8 mouse cellular contexts compared by ENCODE assay signal in the genomic region with DNA sequence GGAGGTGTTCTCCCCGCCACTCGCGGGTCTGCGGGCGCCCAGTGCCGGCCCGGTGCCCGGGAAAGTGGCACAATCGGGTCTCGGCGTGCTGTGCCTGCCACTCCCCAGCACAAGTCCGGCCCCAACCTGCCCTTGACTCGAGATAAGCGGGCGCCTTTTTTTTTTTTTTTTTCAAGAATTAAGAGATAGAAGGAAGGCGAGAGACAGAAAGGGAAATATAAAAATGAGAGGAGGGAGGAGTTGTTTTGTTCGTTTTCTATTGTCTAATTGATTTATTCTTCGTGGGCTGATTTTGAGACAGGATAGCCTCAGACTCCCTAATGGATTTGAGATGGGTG. TPM values are rescaled to one million over a fixed set of nuclear protein-coding genes. Genes with fewer than 3 reads are reported as not detected.
DNase-seq lines count a peak whose midpoint lies in the region; ATAC-seq and TF ChIP-seq lines count a peak whose summit lies in the region.

No protein-coding gene starts in this region.

- H3K27me3 ChIP-seq in lung, embryonic 14.5 days (ENCODE audit: insufficient read depth, low read length), result 0 out of 2 replicates have a peak, but pooled peaks cover 4% of the 10 kb centered on the region
- 0 out of 2 replicates have a peak, but pooled peaks cover 3% of the 10 kb centered on the region for H3K27me3 ChIP-seq in embryonic facial prominence, embryonic 15.5 days
- no peaks in the 10 kb centered on the region for H3K27me3 ChIP-seq in intestine, embryonic 16.5 days (replicated peaks; ENCODE audit: control insufficient read depth, insufficient read depth, low read length)
- H3K27me3 ChIP-seq in neural tube, embryonic 13.5 days, result peaks cover 8% of the 10 kb centered on the region; the same call in 1 of the 2 replicates

- no peak for ATAC-seq in lung, embryonic 14.5 days (ENCODE audit: insufficient read depth)
- no peak for ATAC-seq in embryonic facial prominence, embryonic 15.5 days (ENCODE audit: insufficient number of reproducible peaks, low FRiP score, low TSS enrichment, low read depth)
- ATAC-seq in intestine, embryonic 16.5 days, result no peak
- no peak for ATAC-seq in neural tube, embryonic 13.5 days (ENCODE audit: low read depth)
- no peak for ATAC-seq in inflammation-experienced regulatory T-cells, adult 6 months

- H3K4me2 ChIP-seq in lung, embryonic 14.5 days, result peak overlapping the region; percentile 81
- H3K4me2 ChIP-seq in embryonic facial prominence, embryonic 15.5 days (replicated peaks), result peak overlapping the region; percentile 71
- H3K4me2 ChIP-seq in intestine, embryonic 16.5 days (ENCODE audit: low read depth, low read length), result peak overlapping the region; percentile 64
- H3K4me2 ChIP-seq in neural tube, embryonic 13.5 days, result peak overlapping the region; percentile 96

- H3K4me3 ChIP-seq in lung, embryonic 14.5 days (ENCODE audit: low read depth, low read length), result peak overlapping the region; percentile 66
- peak overlapping the region; percentile 58 for H3K4me3 ChIP-seq in embryonic facial prominence, embryonic 15.5 days (replicated peaks)
- H3K4me3 ChIP-seq in intestine, embryonic 16.5 days (ENCODE audit: low read length), result peak overlapping the region; percentile 75
- peak overlapping the region; percentile 93 for H3K4me3 ChIP-seq in neural tube, embryonic 13.5 days

- TF ChIP-seq CTCF in lung, embryonic 14.5 days (IDR thresholded peaks at IDR 0.05; ENCODE audit: low read depth), result no peak

- H3K9me3 ChIP-seq in lung, embryonic 14.5 days (ENCODE audit: low read depth, low read length), result no peaks in the 10 kb centered on the region
- H3K9me3 ChIP-seq in embryonic facial prominence, embryonic 15.5 days (replicated peaks), result no peaks in the 10 kb centered on the region
- H3K9me3 ChIP-seq in intestine, embryonic 16.5 days (ENCODE audit: control insufficient read depth, low read length), result no peaks in the 10 kb centered on the region
- no peaks in the 10 kb centered on the region for H3K9me3 ChIP-seq in neural tube, embryonic 13.5 days

- H3K4me1 ChIP-seq in lung, embryonic 14.5 days (ENCODE audit: insufficient read depth), result peaks cover 12% of the 10 kb centered on the region; the same call in 1 of the 2 replicates
- peaks cover 42% of the 10 kb centered on the region for H3K4me1 ChIP-seq in embryonic facial prominence, embryonic 15.5 days
- peaks cover 39% of the 10 kb centered on the region for H3K4me1 ChIP-seq in intestine, embryonic 16.5 days (ENCODE audit: control insufficient read depth, insufficient read depth, low read length)
- H3K4me1 ChIP-seq in neural tube, embryonic 13.5 days (replicated peaks), result peaks cover 45% of the 10 kb centered on the region

- no peak for DNase-seq in lung, embryonic 14.5 days
- no peak for DNase-seq in lung, postnatal 10 days
- DNase-seq in ovary, postnatal 10 days (ENCODE audit: low spot score), result no peak
- no peak for DNase-seq in embryo, embryonic 11 days

- peak overlapping the region; percentile 47 for H3K9ac ChIP-seq in lung, embryonic 14.5 days
- peak overlapping the region; percentile 29 for H3K9ac ChIP-seq in embryonic facial prominence, embryonic 15.5 days
- H3K9ac ChIP-seq in intestine, embryonic 16.5 days (ENCODE audit: low read depth, low read length), result peak overlapping the region; percentile 75
- H3K9ac ChIP-seq in neural tube, embryonic 13.5 days, result peak overlapping the region; percentile 87

- H3K27ac ChIP-seq in lung, embryonic 14.5 days (ENCODE audit: low read depth), result no peak overlapping the region
- H3K27ac ChIP-seq in embryonic facial prominence, embryonic 15.5 days (replicated peaks), result no peak overlapping the region; the same call in 1 of the 2 replicates
- H3K27ac ChIP-seq in intestine, embryonic 16.5 days (ENCODE audit: low read length), result peak overlapping the region; percentile 70
- H3K27ac ChIP-seq in neural tube, embryonic 13.5 days (replicated peaks), result peak overlapping the region; percentile 88

- WGBS in lung, embryonic 14.5 days, result 1% methylated on average over 18 of the region's 18 CpGs
- WGBS in embryonic facial prominence, embryonic 15.5 days, result 1% methylated on average over 18 of the region's 18 CpGs
- under 1% methylated on average over 18 of the region's 18 CpGs for WGBS in intestine, embryonic 16.5 days
- WGBS in neural tube, embryonic 13.5 days, result 0% methylated on average over 18 of the region's 18 CpGs

- H3K36me3 ChIP-seq in lung, embryonic 14.5 days (ENCODE audit: insufficient read depth), result no peaks in the 10 kb centered on the region
- no peaks in the 10 kb centered on the region for H3K36me3 ChIP-seq in embryonic facial prominence, embryonic 15.5 days
- no peaks in the 10 kb centered on the region for H3K36me3 ChIP-seq in intestine, embryonic 16.5 days (ENCODE audit: control insufficient read depth, insufficient read depth, low read length)
- 0 out of 2 replicates have a peak, but pooled peaks cover 2% of the 10 kb centered on the region for H3K36me3 ChIP-seq in neural tube, embryonic 13.5 days

RNA-seq across cellular contexts. Expression of a gene that starts 0.4 kb away (rescaled TPM):
- polyA plus RNA-seq in lung, embryonic 14.5 days (2014; fragmentation: Nextera tagmentation; extraction: Ambion mirVana), result 27.6 and 27.7 TPM in 2 replicates
- polyA plus RNA-seq in embryonic facial prominence, embryonic 15.5 days (2015; fragmentation: Nextera tagmentation; extraction: Ambion mirVana), result 80.4 and 84.0 TPM in 2 replicates
- polyA plus RNA-seq in intestine, embryonic 16.5 days (2015; fragmentation: Nextera tagmentation; extraction: Ambion mirVana), result 85.0 and 89.4 TPM in 2 replicates
- polyA plus RNA-seq in neural tube, embryonic 13.5 days (2015; fragmentation: Nextera tagmentation; extraction: Ambion mirVana), result 225 and 243 TPM in 2 replicates
- polyA plus RNA-seq in inflammation-experienced regulatory T-cells, adult 6 months (2017; shearing (Covaris generic)), result 10 to 100 TPM; 14.0 to 53.9 (median 14.9) TPM

RNA-seq across cellular contexts. Expression of a gene that starts 8.3 kb away (rescaled TPM):
- not detected in 2 replicates for polyA plus RNA-seq in lung, embryonic 14.5 days (2014; fragmentation: Nextera tagmentation; extraction: Ambion mirVana)
- not detected in 2 replicates for polyA plus RNA-seq in embryonic facial prominence, embryonic 15.5 days (2015; fragmentation: Nextera tagmentation; extraction: Ambion mirVana)
- polyA plus RNA-seq in intestine, embryonic 16.5 days (2015; fragmentation: Nextera tagmentation; extraction: Ambion mirVana), result not detected in 2 replicates
- polyA plus RNA-seq in neural tube, embryonic 13.5 days (2015; fragmentation: Nextera tagmentation; extraction: Ambion mirVana), result not detected in 2 replicates
- not detected for polyA plus RNA-seq in inflammation-experienced regulatory T-cells, adult 6 months (2017; shearing (Covaris generic))

RNA-seq across cellular contexts. Expression of a gene that starts 34.8 kb away (rescaled TPM):
- 11.7 and 12.3 TPM in 2 replicates for polyA plus RNA-seq in lung, embryonic 14.5 days (2014; fragmentation: Nextera tagmentation; extraction: Ambion mirVana)
- 19.3 and 19.5 TPM in 2 replicates for polyA plus RNA-seq in embryonic facial prominence, embryonic 15.5 days (2015; fragmentation: Nextera tagmentation; extraction: Ambion mirVana)
- 23.9 and 24.2 TPM in 2 replicates for polyA plus RNA-seq in intestine, embryonic 16.5 days (2015; fragmentation: Nextera tagmentation; extraction: Ambion mirVana)
- 19.0 and 20.6 TPM in 2 replicates for polyA plus RNA-seq in neural tube, embryonic 13.5 days (2015; fragmentation: Nextera tagmentation; extraction: Ambion mirVana)
- 10 to 100 TPM in 2 of 3 experiments, 1 to 10 TPM in 1; 8.0 to 12.6 (median 12.5) TPM for polyA plus RNA-seq in inflammation-experienced regulatory T-cells, adult 6 months (2017; shearing (Covaris generic))

RNA-seq across cellular contexts. Expression of a gene that starts 34.8 kb away (rescaled TPM):
- 51.7 and 52.0 TPM in 2 replicates for polyA plus RNA-seq in lung, embryonic 14.5 days (2014; fragmentation: Nextera tagmentation; extraction: Ambion mirVana)
- polyA plus RNA-seq in embryonic facial prominence, embryonic 15.5 days (2015; fragmentation: Nextera tagmentation; extraction: Ambion mirVana), result 56.4 and 57.6 TPM in 2 replicates
- polyA plus RNA-seq in intestine, embryonic 16.5 days (2015; fragmentation: Nextera tagmentation; extraction: Ambion mirVana), result 126 and 128 TPM in 2 replicates
- 37.0 and 43.3 TPM in 2 replicates for polyA plus RNA-seq in neural tube, embryonic 13.5 days (2015; fragmentation: Nextera tagmentation; extraction: Ambion mirVana)
- 100 to 1,000 TPM in 1 of 3 experiments, 10 to 100 TPM in 2; 89.9 to 115 (median 99.3) TPM for polyA plus RNA-seq in inflammation-experienced regulatory T-cells, adult 6 months (2017; shearing (Covaris generic))

Comparison
In these comparisons a context has a peak if more than half of its experiments do, and no peak if none do; other contexts are left out.
1. H3K27ac ChIP-seq: peak in intestine, embryonic 16.5 days (single experiment) and neural tube, embryonic 13.5 days (single experiment); none in lung, embryonic 14.5 days (single experiment) and embryonic facial prominence, embryonic 15.5 days (single experiment).
2. H3K9ac ChIP-seq: peak in every context shown above with its lines; median percentile 87 in neural tube, embryonic 13.5 days; 75 in intestine, embryonic 16.5 days; 47 in lung, embryonic 14.5 days; 29 in embryonic facial prominence, embryonic 15.5 days.
3. Peak in every context shown above with its lines, with median percentiles within 50 percentile points of each other: H3K4me2 ChIP-seq and H3K4me3 ChIP-seq.